8 mouse cellular contexts compared by ENCODE assay signal in the genomic region with DNA sequence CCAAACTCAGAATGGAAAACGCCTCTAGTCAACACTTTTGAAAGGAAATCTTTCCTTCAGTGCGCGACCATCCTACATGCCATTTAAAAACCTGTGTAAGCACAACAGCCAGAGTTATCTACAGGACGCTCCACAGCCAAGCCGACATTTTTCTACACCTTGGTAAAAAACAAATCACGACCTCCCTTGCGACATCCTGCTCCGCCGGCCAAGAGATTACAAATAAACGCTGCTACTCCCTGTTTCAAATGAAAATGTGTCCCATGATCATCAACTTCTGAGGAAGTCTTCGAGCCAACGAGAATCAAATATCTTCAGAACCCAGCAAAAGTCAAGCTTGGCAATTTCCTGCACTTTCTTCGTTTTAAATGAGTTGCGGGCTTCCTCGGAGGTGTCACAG. TPM values are rescaled to one million over a fixed set of nuclear protein-coding genes. Genes with fewer than 3 reads are reported as not detected.
DNase-seq lines count a peak whose midpoint lies in the region; ATAC-seq and TF ChIP-seq lines count a peak whose summit lies in the region.

No protein-coding gene starts in this region.

- TF ChIP-seq CTCF in spleen, adult 2 months (IDR thresholded peaks at IDR 0.05; ENCODE audit: extremely low read depth, insufficient read depth, insufficient read length, insufficient replicate concordance), result no peak

- peaks cover 18% of the 10 kb centered on the region for H3K36me3 ChIP-seq in spleen, adult 2 months (ENCODE audit: control insufficient read depth, insufficient read depth, low read length)
- H3K36me3 ChIP-seq in forebrain, embryonic 13.5 days (ENCODE audit: poor library complexity, severe bottlenecking), result peaks cover 25% of the 10 kb centered on the region
- peaks cover 25% of the 10 kb centered on the region for H3K36me3 ChIP-seq in liver, embryonic 15.5 days (replicated peaks)
- H3K36me3 ChIP-seq in stomach, embryonic 14.5 days (ENCODE audit: control insufficient read depth, insufficient read depth, low read length), result peaks cover 31% of the 10 kb centered on the region

- peak overlapping the region; percentile 85 for H3K9ac ChIP-seq in forebrain, embryonic 13.5 days
- peak overlapping the region; percentile 90 for H3K9ac ChIP-seq in liver, embryonic 15.5 days
- H3K9ac ChIP-seq in stomach, embryonic 14.5 days (replicated peaks; ENCODE audit: low read depth, low read length), result peak overlapping the region; percentile 57

- no peak for TF ChIP-seq POLR2A in spleen, adult 2 months (IDR thresholded peaks at IDR 0.05; ENCODE audit: low read depth, low read length)

- H3K4me2 ChIP-seq in forebrain, embryonic 13.5 days, result peak overlapping the region; percentile 61
- H3K4me2 ChIP-seq in liver, embryonic 15.5 days, result peak overlapping the region; percentile 99
- peak overlapping the region; percentile 81 for H3K4me2 ChIP-seq in stomach, embryonic 14.5 days (replicated peaks; ENCODE audit: low read depth, low read length)

- WGBS in spleen, adult 2 months, result 4% methylated on average over 15 of the region's 15 CpGs
- WGBS in forebrain, embryonic 13.5 days, result 5% methylated on average over 15 of the region's 15 CpGs
- WGBS in liver, embryonic 15.5 days (ENCODE audit: insufficient replicate concordance), result 2% methylated on average over 15 of the region's 15 CpGs
- WGBS in stomach, embryonic 14.5 days, result 3% methylated on average over 15 of the region's 15 CpGs

- peak overlapping the region; percentile 95 for H3K4me3 ChIP-seq in spleen, adult 2 months (ENCODE audit: extremely low read depth, insufficient read depth, insufficient read length)
- peak overlapping the region; percentile 89 for H3K4me3 ChIP-seq in forebrain, embryonic 13.5 days
- H3K4me3 ChIP-seq in liver, embryonic 15.5 days (replicated peaks), result peak overlapping the region; percentile 93
- peak overlapping the region; percentile 46 for H3K4me3 ChIP-seq in stomach, embryonic 14.5 days (ENCODE audit: low read depth, low read length)

- peak overlapping the region; percentile 95 for H3K27ac ChIP-seq in spleen, adult 2 months (ENCODE audit: insufficient read depth, low read length)
- peak overlapping the region; percentile 81; the same call in 1 of the 2 replicates for H3K27ac ChIP-seq in forebrain, embryonic 13.5 days
- peak overlapping the region; percentile 85 for H3K27ac ChIP-seq in liver, embryonic 15.5 days (replicated peaks)
- peak overlapping the region; percentile 64; the same call in 1 of the 2 replicates for H3K27ac ChIP-seq in stomach, embryonic 14.5 days (ENCODE audit: low read length)

- peaks cover 4% of the 10 kb centered on the region; the same call in 1 of the 2 replicates for H3K4me1 ChIP-seq in spleen, adult 2 months (ENCODE audit: control insufficient read depth, insufficient read depth, insufficient read length)
- H3K4me1 ChIP-seq in forebrain, embryonic 13.5 days, result peaks cover 47% of the 10 kb centered on the region
- peaks cover 52% of the 10 kb centered on the region for H3K4me1 ChIP-seq in liver, embryonic 15.5 days (replicated peaks)
- H3K4me1 ChIP-seq in stomach, embryonic 14.5 days (ENCODE audit: control insufficient read depth, insufficient read depth, low read length), result peaks cover 22% of the 10 kb centered on the region; the same call in 1 of the 2 replicates

- H3K9me3 ChIP-seq in forebrain, embryonic 13.5 days (replicated peaks), result no peaks in the 10 kb centered on the region
- no peaks in the 10 kb centered on the region for H3K9me3 ChIP-seq in liver, embryonic 15.5 days (replicated peaks)
- no peaks in the 10 kb centered on the region for H3K9me3 ChIP-seq in stomach, embryonic 14.5 days (ENCODE audit: control insufficient read depth, low read depth, low read length)

- no peak for ATAC-seq in forebrain, embryonic 13.5 days
- ATAC-seq in liver, embryonic 15.5 days (ENCODE audit: insufficient read depth), result no peak
- no peak for ATAC-seq in stomach, embryonic 14.5 days (ENCODE audit: insufficient number of reproducible peaks, insufficient read depth, low FRiP score, low read depth)

- peak in 1 of 2 experiments; percentile 9 for DNase-seq in spleen, adult 2 months (ENCODE audit: low read depth in 1 of 2, low spot score in 2 of 2)
- DNase-seq in spleen, postnatal 4 days (ENCODE audit: low spot score in 2 of 2), result no peak
- DNase-seq in urinary bladder, postnatal 4 days (ENCODE audit: low spot score in 2 of 2), result no peak
- no peak for DNase-seq in kidney, postnatal 25 days
- DNase-seq in left cerebral cortex, adult 8-10 months (ENCODE audit: low spot score in 2 of 2), result no peak

- no peaks in the 10 kb centered on the region for H3K27me3 ChIP-seq in spleen, adult 2 months (ENCODE audit: control insufficient read depth, insufficient read depth, low read length)
- H3K27me3 ChIP-seq in forebrain, embryonic 13.5 days, result no peaks in the 10 kb centered on the region
- no peaks in the 10 kb centered on the region for H3K27me3 ChIP-seq in liver, embryonic 15.5 days
- no peaks in the 10 kb centered on the region for H3K27me3 ChIP-seq in stomach, embryonic 14.5 days (ENCODE audit: control insufficient read depth, insufficient read depth, low read length)

RNA-seq across cellular contexts. Expression of a gene that starts 0.6 kb away (rescaled TPM):
- polyA plus RNA-seq in spleen, adult 2 months (2012; rRNA removed), result 65.2 and 74.3 TPM in 2 replicates
- 16.9 and 22.5 TPM in 2 replicates for polyA plus RNA-seq in forebrain, embryonic 13.5 days (2015; fragmentation: Nextera tagmentation; extraction: Ambion mirVana)
- 8.8 and 9.6 TPM in 2 replicates for polyA plus RNA-seq in liver, embryonic 15.5 days (2015; fragmentation: Nextera tagmentation; extraction: Ambion mirVana)
- polyA plus RNA-seq in stomach, embryonic 14.5 days (2014; fragmentation: Nextera tagmentation; extraction: Ambion mirVana), result 33.4 and 37.7 TPM in 2 replicates
- 10 to 100 TPM; 41.2 to 50.9 (median 43.0) TPM for total RNA-seq in left cerebral cortex, adult 8-10 months (2022)

RNA-seq across cellular contexts. Expression of a gene that starts 35.4 kb away (rescaled TPM):
- 22.8 and 26.1 TPM in 2 replicates for polyA plus RNA-seq in spleen, adult 2 months (2012; rRNA removed)
- 18.9 and 19.8 TPM in 2 replicates for polyA plus RNA-seq in forebrain, embryonic 13.5 days (2015; fragmentation: Nextera tagmentation; extraction: Ambion mirVana)
- polyA plus RNA-seq in liver, embryonic 15.5 days (2015; fragmentation: Nextera tagmentation; extraction: Ambion mirVana), result 6.0 and 6.1 TPM in 2 replicates
- polyA plus RNA-seq in stomach, embryonic 14.5 days (2014; fragmentation: Nextera tagmentation; extraction: Ambion mirVana), result 20.0 and 24.0 TPM in 2 replicates
- total RNA-seq in left cerebral cortex, adult 8-10 months (2022), result 10 to 100 TPM; 23.8 to 29.1 (median 25.7) TPM

RNA-seq across cellular contexts. Expression of a gene that starts 55.2 kb away (rescaled TPM):
- polyA plus RNA-seq in spleen, adult 2 months (2012; rRNA removed), result 17.6 and 21.2 TPM in 2 replicates
- 103 and 111 TPM in 2 replicates for polyA plus RNA-seq in forebrain, embryonic 13.5 days (2015; fragmentation: Nextera tagmentation; extraction: Ambion mirVana)
- 61.5 and 61.6 TPM in 2 replicates for polyA plus RNA-seq in liver, embryonic 15.5 days (2015; fragmentation: Nextera tagmentation; extraction: Ambion mirVana)
- 83.2 and 86.5 TPM in 2 replicates for polyA plus RNA-seq in stomach, embryonic 14.5 days (2014; fragmentation: Nextera tagmentation; extraction: Ambion mirVana)
- total RNA-seq in left cerebral cortex, adult 8-10 months (2022), result 10 to 100 TPM; 90.0 to 96.3 (median 92.2) TPM

RNA-seq across cellular contexts. Expression of a gene that starts 55.3 kb away (rescaled TPM):
- 60.1 and 70.5 TPM in 2 replicates for polyA plus RNA-seq in spleen, adult 2 months (2012; rRNA removed)
- polyA plus RNA-seq in forebrain, embryonic 13.5 days (2015; fragmentation: Nextera tagmentation; extraction: Ambion mirVana), result 156 and 164 TPM in 2 replicates
- polyA plus RNA-seq in liver, embryonic 15.5 days (2015; fragmentation: Nextera tagmentation; extraction: Ambion mirVana), result 38.2 and 42.8 TPM in 2 replicates
- polyA plus RNA-seq in stomach, embryonic 14.5 days (2014; fragmentation: Nextera tagmentation; extraction: Ambion mirVana), result 102 and 117 TPM in 2 replicates
- 100 to 1,000 TPM; 130 to 136 (median 133) TPM for total RNA-seq in left cerebral cortex, adult 8-10 months (2022)
